Mouse (Mus musculus) hindbrain, embryonic 14.5 days (tissue): ENCODE measurements at regions not wholly inside any gene's neighbourhood (a gene's known extent, or its start where the extent isn't known, plus 50 kb on each side); places are given as distances from the start of the nearest gene placed in this dataset.

Experiments
- ATAC-seq: fragments of 200-750 bp; cut with Nextera tagmentation; 2 replicates; pipeline ENCODE4 v1.8.0; 2017; ENCODE audit warnings: moderate number of reproducible peaks, mild to moderate bottlenecking, moderate TSS enrichment, moderate library complexity; ENCODE audit not compliant: low FRiP score
- DNase-seq: peaks from one replicate; pipeline ENCODE4 v3.0.0-alpha.2; 2015; ENCODE audit warnings: low spot score
- H3K27ac ChIP-seq: fragments of 300-500 bp; sonication (generic); 2 replicates; pipeline ENCODE4 v1.5.1; 2014; ENCODE audit warnings: mild to moderate bottlenecking, moderate library complexity
- H3K27me3 ChIP-seq: fragments of 300-500 bp; sonication (generic); 2 replicates; pipeline ENCODE4 v1.6.1; 2014; ENCODE audit warnings: mild to moderate bottlenecking, low read length, mixed read lengths; ENCODE audit not compliant: control insufficient read depth, insufficient read depth
- H3K36me3 ChIP-seq: fragments of 300-500 bp; sonication (generic); replicated peaks from 2 replicates; pipeline ENCODE4 v1.6.1; 2014; ENCODE audit not compliant: control insufficient read depth, insufficient read depth
- H3K4me1 ChIP-seq: fragments of 300-500 bp; sonication (generic); replicated peaks from 2 replicates; pipeline ENCODE4 v1.6.1; 2014; ENCODE audit warnings: antibody characterized with exemption, low read length, mixed read lengths; ENCODE audit not compliant: control insufficient read depth, insufficient read depth
- H3K4me2 ChIP-seq: fragments of 300-500 bp; sonication (generic); replicated peaks from 2 replicates; pipeline ENCODE4 v1.6.1; 2014; ENCODE audit warnings: mild to moderate bottlenecking, moderate library complexity
- H3K4me3 ChIP-seq: fragments of 300-500 bp; sonication (generic); replicated peaks from 2 replicates; pipeline ENCODE4 v1.5.1; 2014; ENCODE audit warnings: mild to moderate bottlenecking, low read length
- H3K9ac ChIP-seq: fragments of 300-500 bp; sonication (generic); 2 replicates; pipeline ENCODE4 v1.6.1; 2014
- H3K9me3 ChIP-seq: fragments of 300-500 bp; sonication (generic); 2 replicates; pipeline ENCODE4 v1.6.1; 2016; ENCODE audit warnings: low read length; ENCODE audit not compliant: control insufficient read depth
- WGBS: fragments of 180-500 bp; shearing (Covaris S2); extraction: QIAGEN DNeasy Blood & Tissue Kit; methylation state at CpG from one replicate; pipeline ENCODE4 v1.1.7; 2014; 5-methylcytosine and 5-hydroxymethylcytosine counted together

- no peak overlapping the region for H3K9ac ChIP-seq
- no peaks in the 10 kb centered on the region for H3K9me3 ChIP-seq
- H3K4me3 ChIP-seq = no peak overlapping the region
- H3K27me3 ChIP-seq = no peaks in the 10 kb centered on the region
- no peak overlapping the region for H3K4me2 ChIP-seq
- DNase-seq = no peak
- H3K36me3 ChIP-seq = no peaks in the 10 kb centered on the region
- WGBS = 76% methylated on average over 7 of the region's 7 CpGs
- H3K27ac ChIP-seq = no peak overlapping the region
- H3K4me1 ChIP-seq = no peaks in the 10 kb centered on the region; the same call in 1 of the 2 replicates
- ATAC-seq = no peak
Observed at GRCm38 (mm10) chr2:51566554-51567246, 60.6 kb upstream of the Tas2r134 start.

GRCm38 (mm10) chr2:51563881-51564280 lies 63.4 kb upstream of the Tas2r134 start:
- H3K36me3 ChIP-seq = no peaks in the 10 kb centered on the region
- ATAC-seq (no peak), DNase-seq (no peak)
- no peak overlapping the region for H3K4me2 ChIP-seq
- no peak overlapping the region for H3K27ac ChIP-seq
- no peak overlapping the region for H3K9ac ChIP-seq
- no peak overlapping the region for H3K4me3 ChIP-seq
- no peaks in the 10 kb centered on the region for H3K27me3 ChIP-seq
- H3K9me3 ChIP-seq = no peaks in the 10 kb centered on the region
- 70% methylated on average over 5 of the region's 5 CpGs for WGBS
- H3K4me1 ChIP-seq = no peaks in the 10 kb centered on the region; the same call in 1 of the 2 replicates

GRCm38 (mm10) chr2:51563240-51563639 lies 64.1 kb upstream of the Tas2r134 start:
- Histone ChIP-seq H3K4me1 (no peaks in the 10 kb centered on the region; the same call in 1 of the 2 replicates), H3K27me3 (no peaks in the 10 kb centered on the region), H3K9ac (no peak overlapping the region), H3K4me3 (no peak overlapping the region), H3K27ac (no peak overlapping the region), H3K4me2 (no peak overlapping the region), H3K9me3 (no peaks in the 10 kb centered on the region), H3K36me3 (no peaks in the 10 kb centered on the region)
- 79% methylated on average over 1 of the region's 1 CpGs for WGBS
- no peak for DNase-seq
- ATAC-seq = no peak

GRCm38 (mm10) chr2:51550863-51551262 lies 76.4 kb upstream of the Tas2r134 start:
- Histone ChIP-seq H3K4me3 (no peak overlapping the region), H3K9me3 (no peaks in the 10 kb centered on the region), H3K4me2 (no peak overlapping the region), H3K4me1 (peaks cover 11% of the 10 kb centered on the region; the same call in 1 of the 2 replicates), H3K9ac (no peak overlapping the region), H3K36me3 (no peaks in the 10 kb centered on the region), H3K27me3 (no peaks in the 10 kb centered on the region), H3K27ac (no peak overlapping the region)
- 47% methylated on average over 7 of the region's 7 CpGs for WGBS
- no peak for DNase-seq
- no peak for ATAC-seq

GRCm38 (mm10) chr2:51549125-51549524 lies 78.2 kb upstream of the Tas2r134 start:
- no peak overlapping the region for H3K4me3 ChIP-seq
- H3K36me3 ChIP-seq = no peaks in the 10 kb centered on the region
- DNase-seq (no peak), ATAC-seq (no peak)
- no peak overlapping the region for H3K4me2 ChIP-seq
- no peak overlapping the region for H3K27ac ChIP-seq
- H3K9me3 ChIP-seq = no peaks in the 10 kb centered on the region
- H3K9ac ChIP-seq = no peak overlapping the region
- 90% methylated on average over 5 of the region's 5 CpGs for WGBS
- H3K4me1 ChIP-seq = peaks cover 11% of the 10 kb centered on the region; the same call in 1 of the 2 replicates
- no peaks in the 10 kb centered on the region for H3K27me3 ChIP-seq

GRCm38 (mm10) chr2:51546181-51546580 lies 81.1 kb upstream of the Tas2r134 start:
- Histone ChIP-seq H3K9me3 (no peaks in the 10 kb centered on the region), H3K4me3 (no peak overlapping the region), H3K4me1 (peaks cover 8% of the 10 kb centered on the region; the same call in 1 of the 2 replicates), H3K9ac (no peak overlapping the region), H3K27ac (no peak overlapping the region), H3K36me3 (no peaks in the 10 kb centered on the region), H3K27me3 (no peaks in the 10 kb centered on the region), H3K4me2 (no peak overlapping the region)
- DNase-seq = no peak
- WGBS = 88% methylated on average over 3 of the region's 3 CpGs
- no peak for ATAC-seq

- ATAC-seq (no peak), DNase-seq (no peak)
- WGBS = 82% methylated on average over 1 of the region's 1 CpGs
- Histone ChIP-seq H3K9me3 (no peaks in the 10 kb centered on the region), H3K27me3 (no peaks in the 10 kb centered on the region), H3K4me1 (no peaks in the 10 kb centered on the region), H3K4me2 (no peak overlapping the region), H3K4me3 (no peak overlapping the region), H3K27ac (no peak overlapping the region), H3K36me3 (no peaks in the 10 kb centered on the region), H3K9ac (no peak overlapping the region)
Observed at GRCm38 (mm10) chr2:51543949-51544348, 83.4 kb upstream of the Tas2r134 start.

- Histone ChIP-seq H3K36me3 (no peaks in the 10 kb centered on the region), H3K9ac (no peak overlapping the region), H3K4me3 (no peak overlapping the region), H3K4me1 (no peaks in the 10 kb centered on the region), H3K27ac (no peak overlapping the region), H3K9me3 (no peaks in the 10 kb centered on the region), H3K27me3 (no peaks in the 10 kb centered on the region), H3K4me2 (no peak overlapping the region)
- no peak for DNase-seq
- WGBS = 86% methylated on average over 4 of the region's 4 CpGs
- ATAC-seq = no peak
Observed at GRCm38 (mm10) chr2:51542272-51542671, 85.0 kb upstream of the Tas2r134 start.

- WGBS = 74% methylated on average over 11 of the region's 11 CpGs
- no peaks in the 10 kb centered on the region for H3K36me3 ChIP-seq
- H3K4me1 ChIP-seq = no peaks in the 10 kb centered on the region
- no peak overlapping the region for H3K9ac ChIP-seq
- DNase-seq (no peak), ATAC-seq (no peak)
- H3K4me2 ChIP-seq = no peak overlapping the region
- no peak overlapping the region for H3K4me3 ChIP-seq
- H3K27ac ChIP-seq = 0 out of 2 replicates have a peak overlapping the region, but pooled peaks have one; percentile 24
- H3K27me3 ChIP-seq = no peaks in the 10 kb centered on the region
- H3K9me3 ChIP-seq = no peaks in the 10 kb centered on the region
Observed at GRCm38 (mm10) chr2:51532709-51533414, 94.4 kb upstream of the Tas2r134 start.
